Mouse (Mus musculus): ENCODE measurements around the gene Icosl. TPM values are rescaled to one million over a fixed set of nuclear protein-coding genes. Genes with fewer than 3 reads are reported as not detected.

Icosl gene
- polyA plus RNA-seq, 1 experiment from 2014 or later = 2.1 TPM

GRCm38 (mm10) chr10:78127931-78128330 is 58.8 kb downstream of the Icosl start:
- no peaks in the 10 kb centered on the region for H3K9me3 ChIP-seq (replicated peaks; ENCODE audit: control insufficient read depth, low read length)
- no peaks in the 10 kb centered on the region for H3K27me3 ChIP-seq (ENCODE audit: control insufficient read depth, insufficient read depth, low read length)
- H3K4me1 ChIP-seq (ENCODE audit: control insufficient read depth, insufficient read depth, low read length) = no peaks in the 10 kb centered on the region
- no peak overlapping the region for H3K27ac ChIP-seq (replicated peaks; ENCODE audit: low read depth, low read length)
- H3K4me2 ChIP-seq (ENCODE audit: low read depth, low read length) = no peak overlapping the region
- H3K4me3 ChIP-seq (ENCODE audit: low read depth, low read length) = no peak overlapping the region
- no peaks in the 10 kb centered on the region for H3K36me3 ChIP-seq (replicated peaks; ENCODE audit: control insufficient read depth, insufficient read depth, low read depth, low read length)
- ATAC-seq (replicated peaks; ENCODE audit: insufficient number of reproducible peaks, low FRiP score, low TSS enrichment, low read depth) (no peak), DNase-seq (ENCODE audit: low spot score) (no peak)
- WGBS = 33% methylated on average over 1 of the region's 1 CpGs
- H3K9ac ChIP-seq (replicated peaks; ENCODE audit: low read length) = no peak overlapping the region

- DNase-seq (ENCODE audit: low spot score) = no peak
- Histone ChIP-seq H3K4me2 (ENCODE audit: low read depth, low read length) (no peak overlapping the region), H3K27me3 (ENCODE audit: control insufficient read depth, insufficient read depth, low read length) (no peaks in the 10 kb centered on the region), H3K27ac (replicated peaks; ENCODE audit: low read depth, low read length) (no peak overlapping the region), H3K4me3 (ENCODE audit: low read depth, low read length) (no peak overlapping the region), H3K36me3 (replicated peaks; ENCODE audit: control insufficient read depth, insufficient read depth, low read depth, low read length) (no peaks in the 10 kb centered on the region), H3K9me3 (replicated peaks; ENCODE audit: control insufficient read depth, low read length) (no peaks in the 10 kb centered on the region), H3K9ac (replicated peaks; ENCODE audit: low read length) (no peak overlapping the region), H3K4me1 (ENCODE audit: control insufficient read depth, insufficient read depth, low read length) (no peaks in the 10 kb centered on the region)
- ATAC-seq (replicated peaks; ENCODE audit: insufficient number of reproducible peaks, low FRiP score, low TSS enrichment, low read depth) = no peak
- 95% methylated on average over 2 of the region's 2 CpGs for WGBS
Observed at GRCm38 (mm10) chr10:78128647-78129046, 59.5 kb downstream of the Icosl start.

GRCm38 (mm10) chr10:78129423-78129822 is 60.3 kb downstream of the Icosl start:
- 55% methylated on average over 11 of the region's 11 CpGs for WGBS
- H3K9ac ChIP-seq (replicated peaks; ENCODE audit: low read length) = no peak overlapping the region
- peaks cover under 1% of the 10 kb centered on the region; the same call in 1 of the 2 replicates for H3K4me1 ChIP-seq (ENCODE audit: control insufficient read depth, insufficient read depth, low read length)
- no peak overlapping the region for H3K4me2 ChIP-seq (ENCODE audit: low read depth, low read length)
- no peak overlapping the region for H3K27ac ChIP-seq (replicated peaks; ENCODE audit: low read depth, low read length)
- no peak overlapping the region for H3K4me3 ChIP-seq (ENCODE audit: low read depth, low read length)
- H3K9me3 ChIP-seq (replicated peaks; ENCODE audit: control insufficient read depth, low read length) = no peaks in the 10 kb centered on the region
- H3K27me3 ChIP-seq (ENCODE audit: control insufficient read depth, insufficient read depth, low read length) = no peaks in the 10 kb centered on the region
- ATAC-seq (replicated peaks; ENCODE audit: insufficient number of reproducible peaks, low FRiP score, low TSS enrichment, low read depth) (no peak), DNase-seq (ENCODE audit: low spot score) (no peak)
- no peaks in the 10 kb centered on the region for H3K36me3 ChIP-seq (replicated peaks; ENCODE audit: control insufficient read depth, insufficient read depth, low read depth, low read length)

GRCm38 (mm10) chr10:78129998-78130397 is 60.9 kb downstream of the Icosl start:
- WGBS = 68% methylated on average over 4 of the region's 4 CpGs
- Histone ChIP-seq H3K27me3 (ENCODE audit: control insufficient read depth, insufficient read depth, low read length) (no peaks in the 10 kb centered on the region), H3K4me2 (ENCODE audit: low read depth, low read length) (no peak overlapping the region), H3K36me3 (replicated peaks; ENCODE audit: control insufficient read depth, insufficient read depth, low read depth, low read length) (no peaks in the 10 kb centered on the region), H3K9ac (replicated peaks; ENCODE audit: low read length) (no peak overlapping the region), H3K9me3 (replicated peaks; ENCODE audit: control insufficient read depth, low read length) (no peaks in the 10 kb centered on the region), H3K4me3 (ENCODE audit: low read depth, low read length) (no peak overlapping the region), H3K27ac (replicated peaks; ENCODE audit: low read depth, low read length) (no peak overlapping the region), H3K4me1 (ENCODE audit: control insufficient read depth, insufficient read depth, low read length) (peaks cover 6% of the 10 kb centered on the region; the same call in 1 of the 2 replicates)
- DNase-seq (ENCODE audit: low spot score) (no peak), ATAC-seq (replicated peaks; ENCODE audit: insufficient number of reproducible peaks, low FRiP score, low TSS enrichment, low read depth) (no peak)

Other genes starting within 250 kb of the Icosl start
- gene Krtap10-4, start 242.2 kb upstream of the Icosl start, polyA plus RNA-seq (2014; fragmentation: Nextera tagmentation; extraction: Ambion mirVana) = not detected in 2 replicates
- not detected in 2 replicates for gene Krtap10-10, start 233.4 kb upstream of the Icosl start, polyA plus RNA-seq (2014; fragmentation: Nextera tagmentation; extraction: Ambion mirVana)
- not detected in 2 replicates for gene Gm36176, start 222.5 kb upstream of the Icosl start, polyA plus RNA-seq (2014; fragmentation: Nextera tagmentation; extraction: Ambion mirVana)
- gene Gm10318, start 216.4 kb upstream of the Icosl start, polyA plus RNA-seq (2014; fragmentation: Nextera tagmentation; extraction: Ambion mirVana) = not detected in 2 replicates
- gene Gm3285, start 207.3 kb upstream of the Icosl start, polyA plus RNA-seq (2014; fragmentation: Nextera tagmentation; extraction: Ambion mirVana) = not detected in 2 replicates
- 2.2 and 2.5 TPM in 2 replicates for gene Lrrc3, start 166.8 kb upstream of the Icosl start, polyA plus RNA-seq (2014; fragmentation: Nextera tagmentation; extraction: Ambion mirVana)
- gene Trpm2, start 98.7 kb upstream of the Icosl start, polyA plus RNA-seq (2014; fragmentation: Nextera tagmentation; extraction: Ambion mirVana) = 0.43 and 0.86 TPM in 2 replicates
- gene 1810043G02Rik, start 90.8 kb upstream of the Icosl start, polyA plus RNA-seq (2014; fragmentation: Nextera tagmentation; extraction: Ambion mirVana) = 25.8 and 27.9 TPM in 2 replicates
- 108 and 129 TPM in 2 replicates for gene Pfkl, start 59.2 kb upstream of the Icosl start, polyA plus RNA-seq (2014; fragmentation: Nextera tagmentation; extraction: Ambion mirVana)
- gene Dnmt3l, start 27.4 kb upstream of the Icosl start, polyA plus RNA-seq (2014; fragmentation: Nextera tagmentation; extraction: Ambion mirVana) = 0.20 TPM in 1 of 2 replicates, not detected in the other
- gene Aire, start 25.7 kb upstream of the Icosl start, polyA plus RNA-seq (2014; fragmentation: Nextera tagmentation; extraction: Ambion mirVana) = 0.11 TPM in 1 of 2 replicates, not detected in the other
- gene D10Jhu81e, start 100.5 kb downstream of the Icosl start, polyA plus RNA-seq (2014; fragmentation: Nextera tagmentation; extraction: Ambion mirVana) = 22.7 and 25.3 TPM in 2 replicates
- gene Pwp2, start 115.8 kb downstream of the Icosl start, polyA plus RNA-seq (2014; fragmentation: Nextera tagmentation; extraction: Ambion mirVana) = 20.0 and 21.6 TPM in 2 replicates
- gene Trappc10, start 175.3 kb downstream of the Icosl start, polyA plus RNA-seq (2014; fragmentation: Nextera tagmentation; extraction: Ambion mirVana) = 14.7 and 16.1 TPM in 2 replicates

Data from embryonic facial prominence, embryonic 11.5 days (tissue).